Mouse (Mus musculus) cerebral cortex, adult 2 months (tissue): ENCODE data around the gene Dpp7.

Source experiments
- whole genome bisulfite sequencing: fragments of 180-500 bp; shearing (Covaris S2); methylation state at CpG from one replicate; pipeline ENCODE4 v1.1.7; 2018; 5-methylcytosine and 5-hydroxymethylcytosine counted together

Dpp7 gene

DNA sequence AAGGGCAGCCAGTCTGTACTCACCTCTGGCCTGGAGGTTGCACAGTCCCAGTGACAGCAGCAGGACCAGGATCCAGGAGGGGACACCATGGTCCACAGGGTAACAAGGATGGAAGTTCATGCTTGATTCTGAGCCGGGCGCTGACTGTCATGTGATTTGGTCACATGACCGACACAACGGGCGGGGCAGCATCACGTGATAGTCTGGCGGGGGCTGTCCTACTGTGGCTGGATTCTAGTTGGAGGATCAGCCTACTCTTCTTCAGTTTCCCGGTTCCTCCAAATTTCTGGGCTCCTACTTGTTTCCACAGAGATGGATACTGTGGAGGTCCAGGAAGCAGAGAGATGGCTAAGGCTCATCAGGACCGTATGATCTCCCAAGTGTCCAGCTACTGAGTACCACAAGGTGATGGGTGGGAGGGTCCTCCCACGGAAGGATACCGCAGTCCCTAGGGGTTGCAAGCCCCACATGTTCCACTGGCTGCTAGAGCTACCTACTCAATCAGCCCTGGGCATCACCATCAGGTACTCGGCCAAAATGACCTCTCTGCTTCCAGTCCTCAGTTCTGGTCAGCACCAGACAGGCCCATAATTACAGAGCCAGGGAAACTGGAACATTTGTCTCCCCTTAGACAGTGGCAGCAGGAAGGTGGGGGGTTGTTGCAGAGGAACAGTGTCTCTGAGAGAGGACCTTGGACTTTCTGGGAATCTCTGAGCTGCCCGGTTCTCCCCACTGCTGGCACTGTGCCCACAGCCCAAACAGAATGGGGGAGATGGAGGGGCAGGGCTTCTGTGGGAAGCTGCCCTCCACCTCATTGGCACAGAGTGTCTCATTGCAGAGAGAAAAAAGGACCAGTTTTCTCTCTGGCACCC, at the start of gene Dpp7:
Gene Dpp7, minus strand, starts transcription at position 152 of the 872 bp plus-strand sequence.
- WGBS, result 3% methylated on average over 13 of the region's 13 CpGs

DNA sequence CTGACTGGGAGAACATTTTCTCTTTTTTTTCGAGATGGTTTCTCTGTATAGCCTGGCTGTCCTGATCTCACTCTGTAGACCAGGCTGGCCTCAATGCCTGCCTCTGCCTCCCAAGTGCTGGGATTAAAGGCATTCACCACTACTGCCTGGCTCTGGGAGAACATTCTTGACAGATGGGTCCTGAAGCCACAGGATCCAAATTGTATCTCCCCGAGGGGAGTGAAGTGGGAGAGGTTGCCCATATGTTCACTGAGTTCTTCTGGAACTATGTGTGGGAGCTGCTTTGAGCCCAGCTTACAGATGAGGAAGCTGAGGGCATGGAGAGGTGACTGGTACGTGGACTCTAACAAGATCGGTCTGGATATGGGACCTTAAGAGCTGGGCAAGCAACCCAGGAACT, 47.8 kb upstream of the Dpp7 start:
- 43% methylated on average over 4 of the region's 4 CpGs for WGBS

DNA sequence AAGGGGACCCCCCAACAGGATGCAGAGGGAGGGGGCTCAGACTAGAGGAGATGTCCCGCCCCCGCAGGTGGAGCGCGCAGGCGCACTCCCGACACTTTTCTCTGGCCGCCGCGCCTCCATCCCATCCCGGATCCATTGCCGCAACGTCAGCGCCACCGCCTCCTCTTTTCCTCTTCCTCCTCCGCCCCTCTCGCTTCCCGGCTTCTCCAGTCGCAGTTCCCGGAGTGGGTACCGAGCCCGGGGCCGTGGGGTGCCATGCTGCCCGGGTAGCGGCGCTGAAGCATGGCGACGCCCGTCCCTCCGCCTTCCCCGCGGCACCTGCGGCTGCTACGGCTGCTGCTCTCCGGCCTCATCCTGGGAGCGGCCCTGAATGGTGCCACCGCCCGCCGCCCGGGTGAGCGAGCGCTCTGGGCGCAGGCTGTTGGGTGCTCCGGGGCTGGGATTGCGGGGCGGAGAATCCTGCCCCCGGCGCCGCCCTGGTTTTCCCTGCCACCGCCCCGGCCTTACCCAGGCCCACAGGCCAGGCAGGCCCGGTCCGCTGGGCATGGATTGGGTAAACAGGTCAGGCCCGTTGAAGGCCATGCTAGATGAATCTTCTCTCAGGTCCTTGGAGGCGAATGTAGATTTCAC, 46.9 kb upstream of the Dpp7 start:
- 1% methylated on average over 53 of the region's 54 CpGs for WGBS

DNA sequence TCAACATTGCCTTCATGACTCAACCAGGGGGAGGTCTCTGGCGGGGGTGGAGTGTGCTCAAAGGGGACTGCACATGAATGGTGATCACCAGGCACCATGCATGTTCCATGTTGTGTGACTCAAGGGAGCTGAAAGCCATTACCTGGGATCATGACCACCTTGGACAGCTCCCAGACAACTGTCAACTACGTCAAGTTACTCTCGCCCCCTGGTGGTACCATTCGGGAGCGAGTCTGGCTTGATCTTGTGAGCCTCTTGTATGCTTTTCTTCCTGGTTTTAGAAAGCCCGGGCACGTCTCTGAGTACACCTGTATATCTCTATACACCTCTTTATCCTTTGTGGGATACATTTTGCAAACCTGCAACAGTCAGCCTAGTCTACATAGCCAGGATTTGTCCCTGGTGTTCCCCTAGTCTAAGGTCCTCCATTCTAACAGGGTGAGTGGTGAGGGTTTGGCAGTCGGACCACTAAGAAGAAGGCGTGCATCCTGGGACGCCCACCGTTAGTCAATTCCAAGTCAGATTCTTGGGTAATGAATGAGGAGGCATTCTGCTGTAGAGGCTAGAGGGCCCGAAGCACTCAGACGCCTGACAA, 46.3 kb upstream of the Dpp7 start:
- 2% methylated on average over 13 of the region's 13 CpGs for WGBS

DNA sequence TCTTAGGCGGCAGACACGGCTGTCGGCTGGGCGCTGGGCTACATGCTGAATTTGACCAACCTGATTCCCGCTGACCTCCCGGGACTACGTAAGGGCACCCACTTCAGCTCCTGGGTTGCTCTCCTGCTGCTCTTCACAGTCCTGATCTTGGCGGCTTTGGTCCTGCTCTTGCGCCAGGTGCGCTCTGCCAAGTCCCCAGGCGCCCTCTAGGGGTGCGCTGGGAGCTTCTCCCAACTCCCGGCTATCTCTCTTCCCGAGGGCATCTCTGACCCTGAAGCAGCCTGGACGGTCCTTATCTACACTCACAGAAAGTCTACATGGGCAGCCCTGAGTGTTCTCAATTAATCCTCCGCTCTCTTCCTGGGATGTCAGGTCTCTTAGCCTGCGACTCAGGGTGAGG, 44.6 kb upstream of the Dpp7 start:
- 4% methylated on average over 17 of the region's 17 CpGs for WGBS

DNA sequence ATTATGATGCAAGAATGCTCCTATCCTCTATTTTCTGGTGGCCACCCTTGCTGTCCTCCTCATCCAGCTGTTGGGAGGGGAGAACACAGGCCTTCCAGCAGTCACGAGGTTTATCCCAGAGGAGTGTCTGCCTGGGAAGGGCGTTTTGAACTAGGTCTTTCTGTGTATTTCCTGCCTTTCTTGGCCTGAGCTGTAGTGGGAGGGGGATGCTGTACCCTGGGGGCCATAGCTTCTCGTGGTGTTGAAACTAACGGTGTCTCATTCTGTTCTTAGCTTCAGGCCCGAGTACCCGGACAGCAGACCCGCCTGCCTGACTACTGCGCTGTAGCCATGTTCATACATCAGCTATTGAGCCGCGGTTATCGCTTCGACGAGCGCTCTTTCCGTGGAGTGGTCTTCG, 44.1 kb upstream of the Dpp7 start:
- WGBS, result 24% methylated on average over 16 of the region's 16 CpGs

DNA sequence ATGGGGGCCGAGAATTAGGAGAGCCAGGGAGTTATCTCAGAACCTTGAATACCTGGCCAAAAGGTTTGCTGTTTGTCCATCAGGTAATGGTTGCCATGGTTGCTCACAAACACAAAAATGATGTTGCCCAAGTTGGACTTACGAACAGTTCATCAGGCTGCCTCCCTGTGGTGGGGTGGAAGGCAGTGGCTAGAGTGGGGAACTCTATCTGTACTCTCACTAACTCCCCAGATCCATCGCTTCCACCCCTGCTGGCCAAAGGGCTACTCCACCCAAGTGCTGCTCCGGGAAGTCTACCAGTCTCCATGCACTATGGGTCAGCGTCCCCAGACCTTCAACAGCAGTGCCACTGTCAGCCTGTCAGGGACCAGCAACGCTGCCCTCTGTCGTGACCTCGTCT, 42.9 kb upstream of the Dpp7 start, which contains the start of gene Npdc1:
Gene Npdc1, plus strand, starts transcription at position 301 of the 400 bp plus-strand sequence.
- WGBS, result 87% methylated on average over 8 of the region's 8 CpGs

DNA sequence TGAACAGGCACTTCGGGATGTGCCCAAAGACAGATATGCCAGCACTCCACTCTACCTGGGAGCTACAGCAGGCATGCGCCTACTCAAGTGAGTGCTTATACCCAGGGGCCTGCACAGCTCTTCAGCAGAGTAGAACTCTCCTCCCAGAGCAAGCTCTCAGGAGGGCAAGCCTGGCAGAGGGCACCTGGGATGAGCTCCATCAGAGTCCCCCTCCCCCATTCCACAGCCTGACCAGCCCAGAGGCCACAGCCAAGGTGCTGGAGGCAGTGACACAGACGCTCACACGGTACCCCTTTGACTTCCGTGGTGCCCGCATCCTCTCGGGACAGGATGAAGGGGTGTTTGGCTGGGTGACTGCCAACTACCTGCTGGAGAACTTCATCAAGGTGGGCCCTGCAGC, 41.9 kb upstream of the Dpp7 start:
- WGBS, result 94% methylated on average over 7 of the region's 7 CpGs

DNA sequence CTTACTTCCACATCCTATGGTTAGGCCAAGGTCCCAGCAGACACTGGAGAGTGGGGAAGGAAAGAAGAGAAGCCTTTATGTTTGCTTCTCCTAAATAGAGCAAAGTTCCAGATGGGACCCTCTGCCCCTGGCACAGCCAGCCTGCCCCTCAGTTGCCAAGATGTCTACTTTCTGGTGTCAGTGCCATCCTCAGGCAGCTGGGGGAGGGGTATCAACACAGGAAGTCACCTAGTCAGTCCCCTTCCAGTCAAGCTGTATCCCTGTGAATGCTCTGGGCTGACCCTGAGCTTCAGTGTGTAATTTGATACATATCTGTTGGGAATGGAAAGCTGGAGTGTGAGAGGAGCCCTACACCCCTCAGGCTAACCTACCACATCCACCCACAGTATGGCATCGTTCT, 40.9 kb upstream of the Dpp7 start:
- WGBS, result 83% methylated on average over 1 of the region's 1 CpGs

DNA sequence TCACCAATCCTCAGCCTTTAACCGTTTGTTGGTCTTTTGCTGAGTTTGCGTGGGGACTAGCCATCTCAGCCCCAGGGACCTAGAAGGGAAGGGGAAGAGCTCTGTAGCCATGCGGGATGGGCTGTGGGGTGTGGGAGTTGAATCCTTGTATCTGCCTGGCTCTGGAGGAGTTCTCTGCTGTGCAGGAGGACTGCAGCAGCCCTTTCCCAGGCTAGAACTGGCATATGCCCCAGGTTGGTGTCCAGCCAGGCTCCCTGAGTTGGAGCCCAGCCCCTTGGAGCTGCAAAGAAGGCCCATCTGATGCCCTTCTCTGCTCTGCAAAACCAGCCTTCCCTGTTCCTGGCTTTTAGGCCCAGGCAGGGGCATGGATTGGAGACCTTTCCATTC, 40.4 kb upstream of the Dpp7 start:
- WGBS, result 63% methylated on average over 3 of the region's 3 CpGs

DNA sequence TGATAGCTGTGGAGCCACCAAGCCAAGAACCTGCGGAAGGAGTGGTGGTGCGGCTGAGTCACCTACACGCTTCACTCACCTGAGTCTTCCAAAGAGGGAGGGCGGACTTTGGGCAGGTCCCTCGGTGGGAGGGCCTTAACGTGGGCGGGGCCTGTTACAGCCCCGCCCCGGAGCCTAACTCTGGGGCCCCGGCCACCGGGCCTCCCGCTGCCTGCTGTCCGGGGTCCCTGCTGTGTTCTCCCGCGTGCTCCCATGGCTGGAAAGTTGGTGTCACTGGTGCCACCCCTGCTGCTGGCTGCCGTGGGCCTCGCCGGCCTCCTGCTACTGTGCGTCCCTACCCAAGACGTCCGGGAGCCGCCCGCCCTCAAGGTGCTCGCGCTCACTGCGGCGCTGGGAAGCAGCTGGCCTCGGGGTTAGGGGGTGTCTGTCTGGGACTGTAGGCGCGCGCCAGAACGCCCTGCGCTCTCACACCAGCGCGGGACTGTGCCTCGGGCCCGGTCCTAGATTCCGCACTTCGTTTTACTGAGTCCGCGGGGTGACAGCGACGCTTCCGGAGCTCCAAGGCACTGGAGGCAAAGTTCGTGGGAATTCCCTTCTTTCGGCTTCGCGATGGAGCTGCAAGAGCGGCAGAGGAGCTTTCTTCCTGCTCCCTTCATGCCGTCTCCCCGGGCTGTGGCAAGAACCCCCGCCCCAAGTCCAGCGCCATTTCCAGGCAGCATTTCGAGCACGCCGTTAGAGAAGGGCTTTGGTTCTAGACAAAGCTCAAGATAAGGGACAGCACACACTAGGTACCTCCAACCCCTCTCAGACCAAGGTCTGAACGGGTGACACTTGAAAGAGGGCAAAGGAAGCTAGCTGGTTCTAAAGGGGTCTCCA, 39.8 kb upstream of the Dpp7 start, which contains the start of gene Entpd2:
Gene Entpd2, plus strand, starts transcription at position 154 of the 876 bp plus-strand sequence.
- 5% methylated on average over 57 of the region's 57 CpGs for WGBS

DNA sequence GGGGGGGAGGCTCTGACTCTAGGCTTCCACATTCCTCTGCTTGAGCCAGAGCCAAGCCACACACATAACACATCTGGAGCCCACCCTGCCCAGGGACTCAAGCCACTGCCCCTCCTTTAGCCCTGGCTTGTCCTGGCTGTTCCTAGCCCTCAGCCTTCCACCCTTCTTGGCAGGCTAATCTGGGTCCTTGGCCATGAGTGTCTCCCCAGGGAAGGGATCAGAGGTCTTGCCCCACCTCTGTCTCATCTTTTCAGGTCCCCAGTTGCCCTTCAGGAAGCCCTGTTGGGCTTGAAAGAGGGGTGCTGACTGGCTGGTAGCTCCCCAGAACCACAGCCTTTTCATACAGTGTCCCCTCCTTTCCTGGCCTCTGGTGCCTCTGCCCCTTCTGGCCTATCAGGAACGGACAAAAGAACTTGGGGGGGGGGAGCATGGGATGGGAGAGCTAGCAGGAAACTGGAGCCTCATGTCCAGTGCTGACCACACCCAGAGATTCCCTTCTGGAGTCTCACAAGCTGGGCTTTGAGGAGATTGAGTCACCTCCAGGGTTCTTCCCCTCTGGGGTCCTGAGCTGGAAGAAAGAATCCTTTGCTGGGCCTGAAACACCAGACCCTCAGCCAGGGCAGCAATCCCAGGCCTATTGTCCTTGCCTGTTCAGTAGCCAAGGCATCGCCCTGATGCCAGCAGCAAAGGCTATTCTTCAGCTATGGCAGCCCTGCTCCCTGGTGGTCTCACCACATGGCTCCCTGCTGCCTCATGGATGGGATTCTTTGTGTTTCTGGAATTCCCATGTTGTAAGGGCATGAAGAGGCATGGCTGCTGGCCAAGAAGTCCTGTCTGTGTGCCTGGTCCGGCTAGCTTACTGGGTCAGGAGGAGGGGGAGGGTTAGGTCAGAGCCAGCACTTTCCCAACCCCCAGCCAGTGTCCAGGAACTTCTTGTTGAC, 38.4 kb upstream of the Dpp7 start:
- 52% methylated on average over 3 of the region's 3 CpGs for WGBS

DNA sequence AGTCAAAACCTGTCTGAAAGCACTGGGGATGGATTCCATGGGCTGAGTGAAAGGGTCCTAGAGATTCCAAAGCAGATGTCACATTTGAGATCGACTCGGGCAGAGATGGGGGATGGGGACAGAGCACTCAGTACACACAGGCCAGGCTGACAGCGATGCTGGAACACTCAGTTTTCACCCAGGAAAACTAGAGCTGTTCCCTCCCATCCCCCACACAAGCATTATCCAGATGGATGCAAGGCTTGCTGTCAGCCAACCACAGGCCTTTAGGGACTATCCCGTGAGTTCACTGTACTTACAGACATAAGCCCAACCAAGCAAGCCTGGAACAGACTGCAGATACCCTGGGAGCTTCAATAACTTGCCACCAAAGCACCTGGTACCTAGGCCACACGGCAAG, 35.1 kb upstream of the Dpp7 start:
- 84% methylated on average over 5 of the region's 5 CpGs for WGBS

DNA sequence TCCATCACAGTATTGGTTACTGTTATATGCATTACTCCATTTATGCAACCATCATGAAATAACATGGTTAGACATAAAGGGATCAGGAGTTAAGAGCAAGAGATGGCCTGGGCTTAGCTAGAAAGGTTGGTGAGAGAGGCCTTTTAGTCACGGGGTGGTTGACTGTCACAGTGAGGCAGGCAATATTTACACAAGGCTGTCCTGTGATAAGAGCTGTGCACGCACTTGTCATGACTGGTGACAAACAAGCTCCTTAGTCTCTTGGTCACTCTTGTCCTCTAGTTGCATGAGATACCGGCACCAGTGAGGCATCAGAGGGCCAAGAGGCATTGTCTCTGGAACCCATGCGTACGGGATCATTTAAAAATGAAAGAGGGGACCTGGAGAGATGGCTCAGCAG, 28.3 kb upstream of the Dpp7 start:
- 95% methylated on average over 5 of the region's 5 CpGs for WGBS

DNA sequence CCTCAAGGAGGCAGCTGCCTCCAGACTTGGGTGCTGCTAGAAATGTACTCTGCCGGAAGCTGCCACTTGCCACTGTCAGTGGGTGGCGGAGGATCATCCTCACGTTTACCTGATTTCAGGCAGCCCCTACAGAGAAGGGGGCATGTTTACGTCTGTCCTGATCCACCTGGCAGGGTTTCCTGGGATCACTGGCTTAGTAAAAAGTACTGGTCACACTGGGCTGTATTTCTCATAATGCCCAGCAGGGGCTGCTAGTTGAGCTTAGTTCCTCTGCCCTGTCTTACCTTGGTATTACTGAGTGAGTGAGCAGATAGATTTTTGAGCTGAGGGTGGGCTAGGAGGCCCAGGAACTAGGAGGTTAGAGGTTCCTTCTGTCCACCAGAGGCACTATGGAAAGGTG, 20.4 kb upstream of the Dpp7 start:
- WGBS, result 59% methylated on average over 4 of the region's 4 CpGs

DNA sequence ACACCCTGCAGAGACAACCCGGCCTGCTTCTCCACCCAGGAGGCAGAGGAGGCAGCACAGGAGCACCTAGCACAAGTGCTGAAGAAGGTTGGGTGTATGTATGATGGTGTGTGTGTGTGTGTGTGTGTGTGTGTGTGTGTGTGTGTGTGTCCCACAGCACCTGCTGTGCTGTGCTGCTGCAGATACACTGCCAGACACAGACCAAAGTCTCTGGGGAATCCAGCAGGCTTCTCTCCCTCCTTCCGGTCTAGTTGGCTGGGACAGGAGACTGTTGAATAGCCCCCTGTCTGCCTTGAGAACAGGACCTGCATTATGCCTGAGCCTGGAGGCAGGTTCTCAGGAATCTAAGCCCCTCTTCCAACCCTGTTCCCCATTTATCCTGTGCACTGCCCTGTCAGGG, 17.3 kb upstream of the Dpp7 start:
- WGBS, result 43% methylated on average over 2 of the region's 2 CpGs

DNA sequence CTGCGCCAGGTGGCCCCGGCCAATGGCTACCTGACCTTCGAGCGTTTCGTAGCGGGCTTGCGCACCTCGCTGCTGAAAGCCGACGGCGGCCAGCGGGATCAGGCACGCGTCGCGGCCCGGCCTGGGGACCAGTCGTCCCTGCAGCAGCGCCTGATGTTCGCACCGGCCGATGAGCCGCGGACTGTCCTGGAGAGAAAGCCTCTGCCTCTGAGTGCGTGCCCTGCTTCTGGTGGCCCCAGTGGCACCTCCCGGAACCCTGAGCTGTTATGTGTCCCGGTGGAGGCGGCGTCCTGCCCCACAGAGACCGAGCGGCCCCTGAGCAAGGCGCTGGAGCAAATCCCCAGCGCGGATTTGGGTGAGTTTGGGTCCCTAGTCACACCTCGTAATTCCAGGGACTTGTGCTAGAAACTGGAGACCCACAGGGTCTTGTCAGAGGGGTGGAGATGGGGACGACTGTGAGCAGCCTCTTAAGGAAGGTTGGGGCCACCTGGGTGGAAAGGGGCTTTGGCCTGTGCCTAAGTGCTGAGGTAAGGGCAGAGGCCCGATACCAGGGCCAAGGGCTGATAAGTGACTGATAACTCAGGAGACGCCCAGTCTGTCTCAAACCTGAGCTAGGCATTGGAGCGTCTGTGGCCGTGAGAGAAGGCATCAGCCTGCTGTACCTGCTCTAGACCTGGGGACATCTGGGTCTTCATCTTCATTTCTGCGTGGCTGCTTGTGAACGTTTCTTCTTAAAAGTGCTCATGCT, 16.7 kb upstream of the Dpp7 start:
- WGBS, result 7% methylated on average over 42 of the region's 42 CpGs

DNA sequence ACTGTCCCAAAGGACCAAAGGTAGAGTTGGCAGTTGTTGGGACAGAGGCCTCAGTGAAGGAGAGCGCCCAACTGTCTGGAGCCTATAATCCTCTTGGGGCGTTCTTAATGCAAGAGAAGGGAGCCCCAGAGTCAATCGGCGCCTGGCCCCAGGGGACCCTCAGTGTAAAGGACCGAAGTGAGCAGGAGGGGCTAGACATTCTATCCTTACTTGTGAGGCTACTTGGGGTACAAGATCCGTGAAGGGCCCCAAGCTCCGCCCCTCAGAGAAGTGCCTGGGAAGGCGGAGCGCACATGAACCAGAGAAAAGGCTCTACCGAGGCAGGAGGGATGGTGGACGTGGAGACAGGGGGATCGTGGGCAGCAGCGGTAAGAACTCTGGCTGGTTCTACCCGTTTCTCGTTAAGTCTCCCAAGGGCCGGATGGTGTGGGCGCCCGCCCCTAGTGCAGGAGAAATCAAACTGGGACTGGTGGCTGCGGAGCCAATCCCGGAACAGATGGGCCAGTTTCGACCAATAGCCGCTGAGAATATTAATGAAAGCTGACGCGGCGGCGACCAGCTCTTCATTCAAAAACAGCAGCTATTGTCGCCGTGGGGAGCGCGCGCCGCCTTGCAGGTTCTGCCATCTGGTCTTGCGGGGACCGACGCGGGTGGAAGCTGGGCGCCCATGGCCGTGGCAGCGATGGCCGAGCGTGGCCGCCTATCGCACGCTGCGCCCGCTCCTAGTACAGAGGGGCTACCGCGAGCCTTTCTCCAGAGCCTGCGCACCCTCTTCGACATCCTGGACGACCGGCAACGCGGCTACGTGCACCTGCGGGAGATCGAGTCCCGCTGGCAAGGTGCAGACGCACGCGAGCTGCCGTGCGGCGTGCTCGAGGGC, 15.8 kb upstream of the Dpp7 start, which contains the start of gene Sapcd2:
Gene Sapcd2, plus strand, starts transcription at position 558 of the 880 bp plus-strand sequence.
- WGBS, result 2% methylated on average over 65 of the region's 65 CpGs

DNA sequence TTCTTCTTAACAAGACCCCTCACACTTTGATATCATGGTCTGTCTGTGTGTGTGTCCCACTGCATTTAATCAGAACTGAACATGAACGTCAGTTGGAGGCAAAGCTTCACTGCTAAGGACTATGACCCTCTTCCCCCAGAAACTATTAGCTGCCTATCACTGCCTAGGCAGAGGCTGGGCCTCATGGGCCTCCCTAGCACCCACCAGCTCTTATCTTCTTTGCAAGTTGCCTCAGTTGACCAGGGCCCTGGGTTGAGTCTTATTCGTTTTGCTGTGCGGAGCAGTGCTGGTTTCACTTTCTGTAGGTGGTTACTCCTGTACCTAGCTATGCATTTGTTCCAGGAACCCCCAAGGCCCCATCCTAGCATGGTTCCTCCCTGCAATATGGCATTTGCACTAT, 13.8 kb upstream of the Dpp7 start:
- WGBS, result 95% methylated on average over 3 of the region's 3 CpGs
